Mouse (Mus musculus) forebrain, postnatal 0 days (tissue): Measurements from ENCODE around the gene Mybph. TPM values are rescaled to one million over a fixed set of nuclear protein-coding genes. Genes with fewer than 3 reads are reported as not detected.

Source experiments
- ATAC-seq: fragments of 200-750 bp; cut with Nextera tagmentation; 2 replicates; pipeline ENCODE4 v1.8.0; 2017; ENCODE audit warnings: mild to moderate bottlenecking, moderate library complexity
- DNase-seq: peaks from one replicate; pipeline ENCODE4 v3.0.0-alpha.2; 2015
- H3K27ac ChIP-seq: fragments of 300-500 bp; sonication (generic); 2 replicates; pipeline ENCODE4 v1.5.1; 2014; ENCODE audit warnings: low read depth, mild to moderate bottlenecking, antibody characterized with exemption, low read length, moderate library complexity, mixed read lengths
- H3K27me3 ChIP-seq: fragments of 300-500 bp; sonication (generic); 2 replicates; pipeline ENCODE4 v1.6.1; 2014; ENCODE audit warnings: mild to moderate bottlenecking, low read length, mixed read lengths; ENCODE audit not compliant: insufficient read depth
- H3K36me3 ChIP-seq: fragments of 300-500 bp; sonication (generic); 2 replicates; pipeline ENCODE4 v1.6.1; 2014; ENCODE audit warnings: mild to moderate bottlenecking, moderate library complexity; ENCODE audit not compliant: insufficient read depth
- H3K4me1 ChIP-seq: fragments of 300-500 bp; sonication (generic); 2 replicates; pipeline ENCODE4 v1.6.1; 2014; ENCODE audit warnings: antibody characterized with exemption; ENCODE audit not compliant: insufficient read depth
- H3K4me2 ChIP-seq: fragments of 300-500 bp; sonication (generic); 2 replicates; pipeline ENCODE4 v1.6.1; 2014; ENCODE audit warnings: low read depth, mild to moderate bottlenecking, moderate library complexity
- H3K4me3 ChIP-seq: fragments of 300-500 bp; sonication (generic); 2 replicates; pipeline ENCODE4 v1.5.1; 2014; ENCODE audit warnings: low read depth, low read length, mixed read lengths
- H3K9ac ChIP-seq: fragments of 300-500 bp; sonication (generic); 2 replicates; pipeline ENCODE4 v1.6.1; 2014; ENCODE audit warnings: mild to moderate bottlenecking
- H3K9me3 ChIP-seq: fragments of 300-500 bp; sonication (generic); 2 replicates; pipeline ENCODE4 v1.6.1; 2016; ENCODE audit warnings: low read length
- CTCF ChIP-seq: sonication (generic); IDR thresholded peaks from 2 replicates; pipeline ENCODE4 v1.5.1; 2016; ENCODE audit warnings: antibody characterized with exemption, control low read depth, low read depth
- WGBS: fragments of 180-500 bp; shearing (Covaris S2); extraction: QIAGEN DNeasy Blood & Tissue Kit; methylation state at CpG from one replicate; pipeline ENCODE4 v1.1.7; 2014; 5-methylcytosine and 5-hydroxymethylcytosine counted together
- polyA plus RNA-seq: library from polyadenylated mRNA; unstranded; fragments of >200 nt; fragmentation: Nextera tagmentation; extraction: Ambion mirVana; gene quantifications from 2 replicates; pipeline ENCODE4 v1.2.1, GENCODE M21; 2015
- total RNA-seq: library from RNA; depleted of rRNA; stranded (reverse); fragments of >200 nt; gene quantifications from 2 replicates; pipeline ENCODE4 v1.2.3, GENCODE M21; 2014

Mybph gene
- total and polyA plus RNA-seq, 2 experiments from 2014 or later: 0.10 to 0.12 TPM

DNA sequence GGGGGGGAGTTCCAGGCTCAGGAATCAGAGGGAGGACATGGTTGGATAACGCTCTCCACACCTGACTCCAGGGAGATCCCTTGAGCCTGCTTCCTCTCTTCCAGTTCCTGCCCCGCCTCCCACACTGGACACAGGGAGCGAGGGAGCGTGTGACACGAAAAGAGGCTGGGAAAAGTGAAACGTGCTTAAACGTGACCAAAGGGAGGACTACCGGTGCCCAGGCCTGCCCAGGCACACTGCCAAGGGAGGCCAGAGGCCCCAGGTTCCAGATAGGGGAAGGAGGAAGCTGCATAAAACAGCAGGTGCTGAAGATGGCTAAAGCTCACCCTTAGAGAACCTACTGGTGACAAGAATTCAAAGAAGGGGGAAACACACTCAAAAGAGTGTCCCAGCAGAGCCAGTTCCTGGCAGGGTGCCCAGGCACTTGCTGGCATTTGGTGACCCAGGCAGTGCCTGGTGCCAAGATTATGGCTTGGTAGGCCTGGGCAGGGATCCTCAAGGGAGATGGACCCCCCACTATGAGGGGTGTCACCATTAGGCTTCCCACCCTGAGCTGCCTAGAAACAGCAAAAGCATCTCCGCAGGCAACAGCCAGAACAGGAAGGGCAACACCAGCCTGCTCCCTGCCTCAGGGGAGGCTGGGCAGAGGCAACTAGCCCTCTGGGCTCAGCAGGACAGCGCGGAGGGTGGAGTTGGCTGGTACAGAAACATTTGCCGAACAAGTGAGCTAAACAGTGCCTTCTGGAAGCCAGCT lies 39.7 kb downstream of the Mybph start:
- DNase-seq (peak; percentile 58), ATAC-seq (peak; percentile 8; the same call in 1 of the 2 replicates)
- Histone ChIP-seq H3K9ac (peak overlapping the region; percentile 72), H3K4me2 (peak overlapping the region; percentile 89), H3K27ac (peak overlapping the region; percentile 16; the same call in 1 of the 2 replicates), H3K9me3 (no peaks in the 10 kb centered on the region), H3K36me3 (no peaks in the 10 kb centered on the region), H3K4me3 (peak overlapping the region; percentile 55), H3K27me3 (0 out of 2 replicates have a peak, but pooled peaks cover 5% of the 10 kb centered on the region), H3K4me1 (peaks cover 17% of the 10 kb centered on the region)
- TF ChIP-seq CTCF: no peak
- 29% methylated on average over 12 of the region's 12 CpGs for WGBS

DNA sequence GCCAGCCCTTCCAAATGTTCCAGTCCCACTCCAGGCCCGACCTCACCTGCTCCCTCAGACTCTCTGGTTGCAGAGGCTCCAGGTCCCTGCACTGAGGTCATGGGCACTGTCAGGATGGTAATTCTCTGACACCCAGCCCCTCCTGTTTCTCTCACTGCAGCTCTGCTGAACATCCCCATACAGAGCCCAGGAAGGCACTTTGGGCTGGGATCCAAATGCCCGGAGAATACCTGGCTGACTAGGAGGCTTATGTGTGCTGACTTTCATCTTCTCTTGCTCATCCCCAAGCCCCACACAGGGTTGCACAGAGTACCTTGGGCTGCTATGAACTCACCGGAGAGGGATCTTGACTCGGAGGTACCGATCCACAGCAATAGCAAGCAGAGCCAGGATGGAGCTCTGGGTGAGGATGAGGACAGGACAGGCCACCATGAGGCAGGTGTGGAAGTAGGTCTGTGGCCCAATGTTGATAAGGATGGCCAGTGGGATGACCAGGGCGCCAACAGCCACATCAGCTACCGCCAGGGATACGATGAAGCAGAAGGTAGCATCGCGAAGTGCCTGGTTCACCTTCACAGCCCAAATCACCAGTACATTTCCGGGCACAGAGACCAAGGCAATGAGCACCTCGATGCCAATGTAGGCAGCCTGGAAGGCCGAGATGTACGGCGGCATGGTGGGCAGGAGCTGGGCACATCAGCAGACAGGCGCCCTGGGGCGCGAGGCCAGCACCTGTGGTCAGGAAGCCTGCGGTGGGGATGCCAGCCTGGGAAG lies 40.6 kb downstream of the Mybph start:
- 44% methylated on average over 19 of the region's 19 CpGs for WGBS
- no peak for DNase-seq
- Histone ChIP-seq H3K9ac (peak overlapping the region; percentile 72), H3K27ac (0 out of 2 replicates have a peak overlapping the region, but pooled peaks have one; percentile 15), H3K4me1 (peaks cover 17% of the 10 kb centered on the region), H3K4me3 (peak overlapping the region; percentile 55), H3K9me3 (no peaks in the 10 kb centered on the region), H3K27me3 (0 out of 2 replicates have a peak, but pooled peaks cover 5% of the 10 kb centered on the region), H3K4me2 (peak overlapping the region; percentile 89), H3K36me3 (no peaks in the 10 kb centered on the region)
- no peak for TF ChIP-seq CTCF
- ATAC-seq: no peak

DNA sequence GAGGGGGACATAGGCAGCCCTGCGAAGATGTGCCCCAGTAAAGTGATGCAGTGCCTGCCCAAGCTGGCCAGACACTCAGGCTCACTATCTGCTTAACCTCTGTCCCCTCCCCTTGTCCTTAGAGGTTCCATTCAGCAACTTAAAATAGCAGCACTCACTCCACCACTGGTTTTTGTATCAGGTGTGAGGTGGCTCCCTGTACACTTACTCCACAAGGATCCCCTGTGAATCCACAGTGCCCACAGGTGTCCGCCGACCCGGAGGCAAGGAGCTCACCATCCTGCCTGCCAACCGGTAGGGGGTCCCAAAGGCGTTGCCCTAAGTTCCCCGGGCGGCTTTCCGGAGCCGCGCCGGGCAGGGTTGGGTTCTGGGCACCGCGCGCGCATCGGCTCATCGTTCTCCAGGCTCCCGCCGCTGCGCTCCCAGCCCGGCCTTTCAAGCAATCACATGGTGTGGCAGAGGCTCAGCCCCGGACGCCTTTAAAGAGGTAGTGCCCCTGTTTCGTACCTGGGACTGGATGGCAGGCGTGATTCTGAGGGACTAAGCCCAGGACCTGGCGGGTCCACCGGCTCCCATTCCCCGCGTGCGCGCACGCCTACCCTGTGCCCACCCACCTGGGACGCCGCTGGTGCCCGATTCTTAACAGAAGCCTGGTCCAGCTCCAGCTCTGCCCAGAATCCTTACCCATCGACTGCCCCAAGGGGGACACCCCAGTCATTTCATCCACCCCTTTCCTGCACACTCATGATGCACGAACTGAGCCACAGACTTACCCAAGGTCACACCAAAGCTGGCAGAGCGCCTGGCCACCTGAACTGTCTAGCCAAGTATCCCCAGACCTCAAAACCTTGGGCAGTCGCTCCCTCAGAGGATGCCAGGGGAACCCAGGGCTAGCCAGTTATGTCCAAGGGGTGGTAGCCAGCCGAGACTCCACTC lies 41.5 kb downstream of the Mybph start:
- H3K9me3 ChIP-seq: no peaks in the 10 kb centered on the region
- H3K27me3 ChIP-seq: 0 out of 2 replicates have a peak, but pooled peaks cover 5% of the 10 kb centered on the region
- peak overlapping the region; percentile 55 for H3K4me3 ChIP-seq
- 1% methylated on average over 41 of the region's 41 CpGs for WGBS
- H3K4me1 ChIP-seq: peaks cover 17% of the 10 kb centered on the region
- no peaks in the 10 kb centered on the region for H3K36me3 ChIP-seq
- DNase-seq (peak; percentile 70), ATAC-seq (peak; percentile 73)
- TF ChIP-seq CTCF: peak; percentile 35; the same call in 1 of the 2 replicates
- H3K9ac ChIP-seq: peak overlapping the region; percentile 72
- peak overlapping the region; percentile 83 for H3K27ac ChIP-seq
- H3K4me2 ChIP-seq: peak overlapping the region; percentile 89

DNA sequence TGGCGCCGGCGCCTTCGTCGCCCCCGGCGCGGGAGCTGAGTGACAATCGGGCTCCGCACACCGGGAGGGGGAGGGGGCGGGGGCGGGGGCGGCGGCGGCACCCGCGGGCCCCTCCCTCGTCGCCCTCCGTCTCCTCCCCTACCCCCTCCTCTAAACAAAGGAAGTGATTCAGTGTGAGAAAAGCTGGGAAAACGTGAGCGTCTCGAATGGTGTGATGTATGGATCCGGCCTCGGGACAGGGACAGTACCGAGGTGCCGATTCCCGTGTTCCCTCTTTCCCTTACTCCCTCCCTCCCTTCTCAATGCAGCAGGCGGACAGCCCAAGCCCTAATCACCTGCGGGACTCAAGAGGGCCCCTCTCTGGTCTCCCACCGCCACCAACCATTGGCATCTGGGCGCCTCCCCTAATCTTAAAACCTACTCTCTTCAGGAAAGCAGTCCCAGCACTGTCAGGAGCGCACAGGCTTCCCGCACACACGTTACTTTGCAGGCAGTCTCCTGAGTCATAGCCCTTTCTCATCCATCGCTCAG lies 42.2 kb downstream of the Mybph start, which contains the start of gene Adora1:
Adora1 (minus strand) TSS at position 41 of the 531 bp plus-strand sequence.
- DNase-seq: peak; percentile 70

DNA sequence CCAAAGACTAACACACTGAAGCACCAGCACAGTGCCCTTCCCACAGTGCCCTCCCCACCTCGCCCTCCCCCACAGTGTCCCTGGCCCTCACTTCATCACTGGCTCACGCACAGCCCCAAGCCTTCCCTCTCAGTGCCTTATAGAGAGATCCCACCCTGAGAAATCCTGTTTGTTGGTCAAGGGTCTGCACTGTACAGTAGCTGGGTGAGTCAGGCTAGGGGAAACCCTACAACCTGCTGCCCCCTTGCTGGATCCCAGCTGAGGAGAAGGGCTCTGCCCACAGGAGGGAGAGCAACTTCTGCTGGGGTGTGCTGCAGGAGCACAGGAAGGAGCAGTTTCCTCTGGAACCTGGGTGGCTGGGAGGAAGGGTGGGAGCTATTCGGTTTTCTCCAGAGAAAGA lies 42.9 kb downstream of the Mybph start:
- H3K4me3 ChIP-seq: peak overlapping the region; percentile 55; the same call in 1 of the 2 replicates

More for the DNA sequence above, 42.2 kb downstream of the Mybph start, which contains the start of gene Adora1:
- Histone ChIP-seq H3K4me2 (peak within 1 kb of the TSS; percentile 89), H3K36me3 (no peaks in the 10 kb centered on the region), H3K4me1 (peaks cover 17% of the 10 kb centered on the region), H3K9ac (peak within 1 kb of the TSS; percentile 72), H3K27me3 (0 out of 2 replicates have a peak, but pooled peaks cover 5% of the 10 kb centered on the region), H3K4me3 (peak within 1 kb of the TSS; percentile 55), H3K27ac (peak within 1 kb of the TSS; percentile 83), H3K9me3 (no peaks in the 10 kb centered on the region)
- WGBS: 4% methylated on average over 37 of the region's 37 CpGs
- no peak for TF ChIP-seq CTCF
- ATAC-seq: peak; percentile 58

More for the DNA sequence above, 42.9 kb downstream of the Mybph start:
- Histone ChIP-seq H3K9me3 (no peaks in the 10 kb centered on the region), H3K36me3 (no peaks in the 10 kb centered on the region), H3K4me1 (peaks cover 17% of the 10 kb centered on the region), H3K27ac (peak overlapping the region; percentile 83; the same call in 1 of the 2 replicates), H3K9ac (0 out of 2 replicates have a peak overlapping the region, but pooled peaks have one; percentile 72), H3K4me2 (peak overlapping the region; percentile 89), H3K27me3 (0 out of 2 replicates have a peak, but pooled peaks cover 5% of the 10 kb centered on the region)
- 50% methylated on average over 3 of the region's 3 CpGs for WGBS
- DNase-seq (no peak), ATAC-seq (no peak)
- no peak for TF ChIP-seq CTCF
